Mouse (Mus musculus): ENCODE measurements around the gene Vamp8. TPM values are rescaled to one million over a fixed set of nuclear protein-coding genes. Genes with fewer than 3 reads are reported as not detected.

Gene Vamp8
- polyA plus RNA-seq, 1 experiment from 2014 or later: 217 TPM

GRCm38 (mm10) chr6:72352636-72353405 lies 37.7 kb downstream of the Vamp8 start:
- peak overlapping the region; percentile 88 for H3K27ac ChIP-seq (ENCODE audit: low read length)
- H3K9ac ChIP-seq (ENCODE audit: low read length): no peak overlapping the region

GRCm38 (mm10) chr6:72350214-72350613 lies 40.3 kb downstream of the Vamp8 start:
- Histone ChIP-seq H3K4me1 (replicated peaks; ENCODE audit: control insufficient read depth, insufficient read depth, low read length) (peaks cover 36% of the 10 kb centered on the region), H3K4me3 (ENCODE audit: low read length) (no peak overlapping the region), H3K9me3 (ENCODE audit: control insufficient read depth, low read length) (no peaks in the 10 kb centered on the region), H3K4me2 (ENCODE audit: low read depth, low read length) (no peak overlapping the region), H3K36me3 (ENCODE audit: control insufficient read depth, insufficient read depth, low read length) (peaks cover 6% of the 10 kb centered on the region; the same call in 1 of the 2 replicates), H3K27me3 (ENCODE audit: control insufficient read depth, insufficient read depth, low read depth, low read length) (no peaks in the 10 kb centered on the region), H3K9ac (ENCODE audit: low read length) (no peak overlapping the region), H3K27ac (ENCODE audit: low read length) (no peak overlapping the region)
- no peak for ATAC-seq (ENCODE audit: low read depth)
- 85% methylated on average over 2 of the region's 2 CpGs for WGBS

More at GRCm38 (mm10) chr6:72352636-72353405, 37.7 kb downstream of the Vamp8 start:
- Histone ChIP-seq H3K4me3 (ENCODE audit: low read length) (no peak overlapping the region), H3K27me3 (ENCODE audit: control insufficient read depth, insufficient read depth, low read depth, low read length) (no peaks in the 10 kb centered on the region), H3K36me3 (ENCODE audit: control insufficient read depth, insufficient read depth, low read length) (peaks cover 6% of the 10 kb centered on the region; the same call in 1 of the 2 replicates), H3K4me2 (ENCODE audit: low read depth, low read length) (peak overlapping the region; percentile 18), H3K4me1 (replicated peaks; ENCODE audit: control insufficient read depth, insufficient read depth, low read length) (peaks cover 42% of the 10 kb centered on the region), H3K9me3 (ENCODE audit: control insufficient read depth, low read length) (no peaks in the 10 kb centered on the region)
- peak; percentile 23; the same call in 1 of the 2 replicates for ATAC-seq (ENCODE audit: low read depth)
- WGBS: 37% methylated on average over 5 of the region's 5 CpGs

- 61% methylated on average over 10 of the region's 10 CpGs for WGBS
- Histone ChIP-seq H3K27ac (ENCODE audit: low read length) (no peak overlapping the region), H3K4me3 (ENCODE audit: low read length) (peak overlapping the region; percentile 80), H3K4me1 (replicated peaks; ENCODE audit: control insufficient read depth, insufficient read depth, low read length) (peaks cover 34% of the 10 kb centered on the region), H3K36me3 (ENCODE audit: control insufficient read depth, insufficient read depth, low read length) (peaks cover 6% of the 10 kb centered on the region; the same call in 1 of the 2 replicates), H3K27me3 (ENCODE audit: control insufficient read depth, insufficient read depth, low read depth, low read length) (no peaks in the 10 kb centered on the region), H3K9ac (ENCODE audit: low read length) (peak overlapping the region; percentile 93), H3K4me2 (ENCODE audit: low read depth, low read length) (peak overlapping the region; percentile 79), H3K9me3 (ENCODE audit: control insufficient read depth, low read length) (no peaks in the 10 kb centered on the region)
- no peak for ATAC-seq (ENCODE audit: low read depth)
These were observed 42.1 kb downstream of the Vamp8 start for GRCm38 (mm10) chr6:72348411-72348810.

GRCm38 (mm10) chr6:72347166-72347941 lies 43.1 kb downstream of the Vamp8 start, which contains the start of gene 0610030E20Rik:
Gene 0610030E20Rik (plus strand): TSS chr6:72347317.
- Histone ChIP-seq H3K4me1 (replicated peaks; ENCODE audit: control insufficient read depth, insufficient read depth, low read length) (peaks cover 29% of the 10 kb centered on the region), H3K27ac (ENCODE audit: low read length) (peak within 1 kb of the TSS; percentile 96), H3K27me3 (ENCODE audit: control insufficient read depth, insufficient read depth, low read depth, low read length) (no peaks in the 10 kb centered on the region), H3K4me3 (ENCODE audit: low read length) (peak within 1 kb of the TSS; percentile 80), H3K9me3 (ENCODE audit: control insufficient read depth, low read length) (no peaks in the 10 kb centered on the region), H3K4me2 (ENCODE audit: low read depth, low read length) (peak within 1 kb of the TSS; percentile 79), H3K9ac (ENCODE audit: low read length) (peak within 1 kb of the TSS; percentile 93), H3K36me3 (ENCODE audit: control insufficient read depth, insufficient read depth, low read length) (peaks cover 6% of the 10 kb centered on the region; the same call in 1 of the 2 replicates)
- peak; percentile 74 for ATAC-seq (ENCODE audit: low read depth)
- WGBS: under 1% methylated on average over 68 of the region's 72 CpGs

- Histone ChIP-seq H3K4me1 (replicated peaks; ENCODE audit: control insufficient read depth, insufficient read depth, low read length) (peaks cover 26% of the 10 kb centered on the region), H3K9ac (ENCODE audit: low read length) (no peak overlapping the region), H3K36me3 (ENCODE audit: control insufficient read depth, insufficient read depth, low read length) (peaks cover 6% of the 10 kb centered on the region; the same call in 1 of the 2 replicates), H3K4me3 (ENCODE audit: low read length) (no peak overlapping the region), H3K9me3 (ENCODE audit: control insufficient read depth, low read length) (no peaks in the 10 kb centered on the region), H3K27ac (ENCODE audit: low read length) (no peak overlapping the region), H3K27me3 (ENCODE audit: control insufficient read depth, insufficient read depth, low read depth, low read length) (no peaks in the 10 kb centered on the region), H3K4me2 (ENCODE audit: low read depth, low read length) (no peak overlapping the region)
- ATAC-seq (ENCODE audit: low read depth): no peak
- 79% methylated on average over 4 of the region's 4 CpGs for WGBS
These were observed 44.2 kb downstream of the Vamp8 start for GRCm38 (mm10) chr6:72346261-72346660.

- H3K27me3 ChIP-seq (ENCODE audit: control insufficient read depth, insufficient read depth, low read depth, low read length): no peaks in the 10 kb centered on the region
- H3K27ac ChIP-seq (ENCODE audit: low read length): no peak overlapping the region
- peaks cover 26% of the 10 kb centered on the region for H3K4me1 ChIP-seq (replicated peaks; ENCODE audit: control insufficient read depth, insufficient read depth, low read length)
- H3K4me2 ChIP-seq (ENCODE audit: low read depth, low read length): peak overlapping the region; percentile 86
- 45% methylated on average over 6 of the region's 6 CpGs for WGBS
- H3K36me3 ChIP-seq (ENCODE audit: control insufficient read depth, insufficient read depth, low read length): peaks cover 6% of the 10 kb centered on the region; the same call in 1 of the 2 replicates
- peak overlapping the region; percentile 59 for H3K4me3 ChIP-seq (ENCODE audit: low read length)
- no peak for ATAC-seq (ENCODE audit: low read depth)
- H3K9me3 ChIP-seq (ENCODE audit: control insufficient read depth, low read length): no peaks in the 10 kb centered on the region
- peak overlapping the region; percentile 67 for H3K9ac ChIP-seq (ENCODE audit: low read length)
These were observed 44.9 kb downstream of the Vamp8 start for GRCm38 (mm10) chr6:72345633-72346032.

GRCm38 (mm10) chr6:72345074-72345567 lies 45.4 kb downstream of the Vamp8 start, which contains the start of gene Usp39:
Gene Usp39 (minus strand): TSS chr6:72345184.
- no peaks in the 10 kb centered on the region for H3K27me3 ChIP-seq (ENCODE audit: control insufficient read depth, insufficient read depth, low read depth, low read length)
- H3K9me3 ChIP-seq (ENCODE audit: control insufficient read depth, low read length): no peaks in the 10 kb centered on the region
- peak within 1 kb of the TSS; percentile 86 for H3K4me2 ChIP-seq (ENCODE audit: low read depth, low read length)
- H3K36me3 ChIP-seq (ENCODE audit: control insufficient read depth, insufficient read depth, low read length): peaks cover 6% of the 10 kb centered on the region; the same call in 1 of the 2 replicates
- peak; percentile 80 for ATAC-seq (ENCODE audit: low read depth)
- H3K27ac ChIP-seq (ENCODE audit: low read length): peak within 1 kb of the TSS; percentile 1; the same call in 1 of the 2 replicates
- peaks cover 26% of the 10 kb centered on the region for H3K4me1 ChIP-seq (replicated peaks; ENCODE audit: control insufficient read depth, insufficient read depth, low read length)
- under 1% methylated on average over 30 of the region's 30 CpGs for WGBS
- H3K4me3 ChIP-seq (ENCODE audit: low read length): peak within 1 kb of the TSS; percentile 59
- H3K9ac ChIP-seq (ENCODE audit: low read length): peak within 1 kb of the TSS; percentile 67

- WGBS: under 1% methylated on average over 40 of the region's 42 CpGs
- Histone ChIP-seq H3K9ac (ENCODE audit: low read length) (peak overlapping the region; percentile 67), H3K4me1 (replicated peaks; ENCODE audit: control insufficient read depth, insufficient read depth, low read length) (peaks cover 26% of the 10 kb centered on the region), H3K4me2 (ENCODE audit: low read depth, low read length) (peak overlapping the region; percentile 86), H3K27ac (ENCODE audit: low read length) (peak overlapping the region; percentile 1; the same call in 1 of the 2 replicates), H3K27me3 (ENCODE audit: control insufficient read depth, insufficient read depth, low read depth, low read length) (no peaks in the 10 kb centered on the region), H3K4me3 (ENCODE audit: low read length) (peak overlapping the region; percentile 59), H3K36me3 (ENCODE audit: control insufficient read depth, insufficient read depth, low read length) (peaks cover 2% of the 10 kb centered on the region; the same call in 1 of the 2 replicates), H3K9me3 (ENCODE audit: control insufficient read depth, low read length) (no peaks in the 10 kb centered on the region)
- peak; percentile 30 for ATAC-seq (ENCODE audit: low read depth)
These were observed 46.0 kb downstream of the Vamp8 start for GRCm38 (mm10) chr6:72344396-72345073.
